Mouse (Mus musculus) heart, postnatal 0 days (tissue): Measurements from ENCODE around the gene Trhde.

Source experiments
- CTCF ChIP-seq: IDR thresholded peaks from 2 replicates; pipeline ENCODE4 v1.5.1; 2016; ENCODE audit warnings: antibody characterized with exemption, control low read depth, low read depth
- EP300 ChIP-seq: IDR thresholded peaks from 2 replicates; pipeline ENCODE4 v1.6.1; 2016; ENCODE audit warnings: antibody characterized with exemption, low read depth

GRCm38 (mm10) chr10:114841440-114841839 lies 39.3 kb upstream of the Trhde start:
- TF ChIP-seq CTCF (no peak), EP300 (no peak)
